Mouse (Mus musculus) forebrain, embryonic 16.5 days (tissue): ENCODE results near the gene Serping1. TPM values are rescaled to one million over a fixed set of nuclear protein-coding genes. Genes with fewer than 3 reads are reported as not detected.

ENCODE experiments used
- ATAC-seq: fragments of 200-750 bp; cut with Nextera tagmentation; 2 replicates; pipeline ENCODE4 v1.8.0; 2017; ENCODE audit warnings: mild to moderate bottlenecking, moderate library complexity
- H3K27ac ChIP-seq: fragments of 300-500 bp; sonication (generic); 2 replicates; pipeline ENCODE4 v1.5.1; 2014; ENCODE audit warnings: low read length, control low read depth
- H3K27me3 ChIP-seq: fragments of 300-500 bp; sonication (generic); replicated peaks from 2 replicates; pipeline ENCODE4 v1.6.1; 2014; ENCODE audit warnings: low read length; ENCODE audit not compliant: control insufficient read depth, insufficient read depth
- H3K36me3 ChIP-seq: fragments of 300-500 bp; sonication (generic); 2 replicates; pipeline ENCODE4 v1.6.1; 2014; ENCODE audit not compliant: control insufficient read depth, insufficient read depth
- H3K4me1 ChIP-seq: fragments of 300-500 bp; sonication (generic); replicated peaks from 2 replicates; pipeline ENCODE4 v1.6.1; 2014; ENCODE audit warnings: low read length; ENCODE audit not compliant: control insufficient read depth, insufficient read depth
- H3K4me2 ChIP-seq: fragments of 300-500 bp; sonication (generic); 2 replicates; pipeline ENCODE4 v1.6.1; 2014; ENCODE audit warnings: mild to moderate bottlenecking, low read length, control low read depth
- H3K4me3 ChIP-seq: fragments of 300-500 bp; sonication (generic); replicated peaks from 2 replicates; pipeline ENCODE4 v1.5.1; 2014; ENCODE audit warnings: mild to moderate bottlenecking, low read length, control low read depth
- H3K9ac ChIP-seq: fragments of 300-500 bp; sonication (generic); replicated peaks from 2 replicates; pipeline ENCODE4 v1.6.1; 2014; ENCODE audit warnings: low read depth, low read length, control low read depth
- H3K9me3 ChIP-seq: fragments of 300-500 bp; sonication (generic); 2 replicates; pipeline ENCODE4 v1.6.1; 2016; ENCODE audit warnings: low read length; ENCODE audit not compliant: control insufficient read depth
- WGBS: fragments of 180-500 bp; shearing (Covaris S2); extraction: QIAGEN DNeasy Blood & Tissue Kit; methylation state at CpG from one replicate; pipeline ENCODE4 v1.1.7; 2014; 5-methylcytosine and 5-hydroxymethylcytosine counted together
- polyA plus RNA-seq: library from polyadenylated mRNA; unstranded; fragments of >200 nt; fragmentation: Nextera tagmentation; extraction: Ambion mirVana; gene quantifications from 2 replicates; pipeline ENCODE4 v1.2.1, GENCODE M21; 2015

Serping1 gene
- polyA plus RNA-seq, 1 experiment from 2014 or later, result 25.0 TPM

- Histone ChIP-seq H3K27ac (no peak overlapping the region), H3K36me3 (no peaks in the 10 kb centered on the region; the same call in 1 of the 2 replicates), H3K4me3 (no peak overlapping the region; the same call in 1 of the 2 replicates), H3K4me1 (peaks cover 70% of the 10 kb centered on the region), H3K27me3 (no peaks in the 10 kb centered on the region), H3K4me2 (peak overlapping the region; percentile 84), H3K9ac (no peak overlapping the region), H3K9me3 (no peaks in the 10 kb centered on the region)
- whole genome bisulfite sequencing, result 5% methylated on average over 8 of the region's 8 CpGs
- no peak for ATAC-seq
These were observed 37.8 kb downstream of the Serping1 start for GRCm38 (mm10) chr2:84737451-84737925.

DNA sequence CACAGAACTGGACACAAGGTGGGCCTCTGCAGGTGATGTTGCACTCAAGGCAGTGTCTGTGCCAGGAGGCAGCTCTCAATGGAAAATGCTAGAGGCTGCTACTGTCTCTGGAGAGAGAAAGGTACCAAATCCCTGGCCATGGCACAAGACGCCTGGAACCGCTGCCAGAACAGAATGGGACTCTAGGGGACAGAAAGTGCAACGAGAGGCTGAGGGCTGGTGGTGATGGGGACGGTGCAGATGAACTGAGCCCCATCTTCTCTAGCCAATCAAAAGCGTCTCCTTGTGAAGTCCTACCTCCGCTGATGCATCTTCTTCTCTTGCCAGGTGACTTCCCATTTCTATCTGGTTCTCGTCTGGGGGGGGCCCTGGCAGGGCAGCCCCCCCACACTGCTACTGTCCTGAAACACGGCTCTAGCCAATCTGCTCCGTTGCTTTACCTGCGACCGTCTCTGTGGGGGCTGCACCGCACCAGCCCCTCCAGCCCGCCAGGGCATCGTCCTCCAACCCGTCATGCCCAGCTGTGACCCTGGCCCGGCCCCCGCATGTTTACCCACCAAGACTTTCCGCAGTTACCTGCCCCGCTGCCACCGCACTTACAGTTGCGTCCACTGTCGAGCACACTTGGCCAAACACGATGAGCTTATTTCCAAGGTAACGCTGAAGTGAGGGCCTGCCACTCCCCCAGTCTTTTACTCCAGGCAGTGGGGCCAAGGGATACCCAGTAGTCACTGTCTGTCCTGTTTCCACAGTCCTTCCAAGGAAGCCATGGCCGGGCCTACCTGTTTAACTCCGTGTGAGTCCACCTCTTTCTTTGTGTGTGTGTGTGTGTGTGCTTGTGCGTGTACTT is 38.7 kb downstream of the Serping1 start:
- Histone ChIP-seq H3K27ac (no peak overlapping the region), H3K4me1 (peaks cover 60% of the 10 kb centered on the region)
- ATAC-seq, result no peak

GRCm38 (mm10) chr2:84735346-84735920 is 39.8 kb downstream of the Serping1 start:
- Histone ChIP-seq H3K9ac (peak overlapping the region; percentile 80), H3K9me3 (no peaks in the 10 kb centered on the region), H3K36me3 (no peaks in the 10 kb centered on the region; the same call in 1 of the 2 replicates), H3K27ac (no peak overlapping the region), H3K27me3 (no peaks in the 10 kb centered on the region), H3K4me1 (peaks cover 49% of the 10 kb centered on the region), H3K4me2 (peak overlapping the region; percentile 84), H3K4me3 (peak overlapping the region; percentile 58)
- no peak for ATAC-seq
- 17% methylated on average over 7 of the region's 7 CpGs for WGBS

More for the DNA sequence above, 38.7 kb downstream of the Serping1 start:
- no peaks in the 10 kb centered on the region; the same call in 1 of the 2 replicates for H3K36me3 ChIP-seq
- H3K9me3 ChIP-seq, result no peaks in the 10 kb centered on the region
- H3K27me3 ChIP-seq, result no peaks in the 10 kb centered on the region
- peak overlapping the region; percentile 32 for H3K4me3 ChIP-seq
- H3K4me2 ChIP-seq, result peak overlapping the region; percentile 84
- H3K9ac ChIP-seq, result peak overlapping the region; percentile 39
- 3% methylated on average over 27 of the region's 27 CpGs for WGBS

GRCm38 (mm10) chr2:84734919-84735318 is 40.3 kb downstream of the Serping1 start:
- Histone ChIP-seq H3K36me3 (no peaks in the 10 kb centered on the region), H3K4me1 (peaks cover 49% of the 10 kb centered on the region), H3K9me3 (no peaks in the 10 kb centered on the region), H3K27me3 (no peaks in the 10 kb centered on the region), H3K9ac (peak overlapping the region; percentile 80), H3K4me3 (peak overlapping the region; percentile 58), H3K4me2 (peak overlapping the region; percentile 84), H3K27ac (peak overlapping the region; percentile 82; the same call in 1 of the 2 replicates)
- no peak for ATAC-seq
- 0% methylated on average over 2 of the region's 2 CpGs for WGBS

GRCm38 (mm10) chr2:84734351-84734864 is 40.8 kb downstream of the Serping1 start:
- Histone ChIP-seq H3K36me3 (no peaks in the 10 kb centered on the region), H3K4me3 (peak overlapping the region; percentile 58), H3K27ac (peak overlapping the region; percentile 82), H3K27me3 (no peaks in the 10 kb centered on the region), H3K9me3 (no peaks in the 10 kb centered on the region), H3K4me1 (peaks cover 49% of the 10 kb centered on the region), H3K4me2 (peak overlapping the region; percentile 84), H3K9ac (peak overlapping the region; percentile 80)
- WGBS, result 2% methylated on average over 11 of the region's 11 CpGs
- peak; percentile 57 for ATAC-seq

DNA sequence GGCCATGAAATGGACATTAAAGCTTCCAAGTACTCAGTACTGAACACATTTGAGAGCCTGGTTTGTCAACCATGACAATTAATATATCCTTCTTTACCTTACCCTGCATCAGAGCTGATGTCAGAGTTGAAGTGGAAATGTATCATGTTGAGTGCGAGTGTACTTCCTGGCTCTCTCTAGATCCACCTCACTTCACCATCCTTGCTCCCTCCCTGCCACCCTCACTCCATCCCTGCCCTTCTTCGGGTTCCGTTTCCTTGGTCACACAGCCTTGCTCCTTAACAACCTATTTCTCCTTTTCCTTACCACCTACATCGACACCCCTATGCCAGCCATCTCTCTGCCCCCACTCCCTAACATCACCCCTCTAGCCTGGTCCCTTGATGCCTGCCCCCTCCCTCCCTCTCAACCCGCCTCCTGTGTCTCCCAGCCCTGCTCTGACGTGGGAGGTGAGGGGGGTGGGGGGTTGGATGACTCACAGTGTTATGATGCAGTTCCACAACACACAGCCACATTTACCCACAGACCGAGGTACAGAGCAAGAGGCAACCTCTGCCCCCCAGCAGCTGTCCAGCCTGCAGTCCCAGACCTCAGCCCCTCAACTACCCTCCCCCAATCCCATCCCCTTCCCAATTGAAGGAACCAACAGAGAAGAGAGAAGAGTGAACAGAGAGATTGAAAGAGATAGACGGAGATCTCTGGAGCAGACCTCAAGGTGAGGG is 41.5 kb downstream of the Serping1 start, which contains the start of gene Ypel4:
TSS of gene Ypel4 (plus strand) at position 480 of the 722 bp plus-strand sequence.
- Histone ChIP-seq H3K36me3 (no peaks in the 10 kb centered on the region), H3K9ac (peak within 1 kb of the TSS; percentile 80), H3K27ac (peak within 1 kb of the TSS; percentile 82), H3K9me3 (no peaks in the 10 kb centered on the region), H3K4me1 (peaks cover 48% of the 10 kb centered on the region), H3K4me2 (peak within 1 kb of the TSS; percentile 84), H3K27me3 (no peaks in the 10 kb centered on the region), H3K4me3 (peak within 1 kb of the TSS; percentile 58)
- ATAC-seq, result peak; percentile 84
- WGBS, result 3% methylated on average over 8 of the region's 8 CpGs

DNA sequence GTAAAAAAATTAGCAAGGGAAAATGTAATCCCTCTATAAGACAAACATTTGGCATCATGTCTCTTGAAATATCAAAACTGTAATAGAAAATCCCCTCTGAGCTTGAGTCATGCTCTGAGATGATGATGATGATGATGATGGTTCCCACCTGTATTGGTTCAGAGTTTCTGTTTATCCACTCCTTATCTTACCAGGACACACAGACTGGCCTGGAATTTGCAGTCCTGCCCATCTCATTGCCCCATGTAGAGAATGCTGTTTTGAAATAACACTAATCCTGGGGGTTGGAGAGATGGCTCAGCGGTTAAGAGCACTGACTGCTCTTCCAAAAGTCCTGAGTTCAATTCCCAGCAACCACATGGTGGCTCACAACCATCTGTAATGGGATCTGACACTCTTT is 42.9 kb downstream of the Serping1 start:
- ATAC-seq, result no peak
- Histone ChIP-seq H3K4me2 (no peak overlapping the region), H3K9me3 (no peaks in the 10 kb centered on the region), H3K4me3 (no peak overlapping the region), H3K27ac (no peak overlapping the region), H3K36me3 (no peaks in the 10 kb centered on the region), H3K4me1 (peaks cover 40% of the 10 kb centered on the region), H3K9ac (no peak overlapping the region), H3K27me3 (no peaks in the 10 kb centered on the region)
- WGBS, result 86% methylated on average over 1 of the region's 1 CpGs

GRCm38 (mm10) chr2:84731206-84731605 is 44.0 kb downstream of the Serping1 start:
- H3K4me2 ChIP-seq, result no peak overlapping the region
- H3K27ac ChIP-seq, result no peak overlapping the region
- no peak for ATAC-seq
- H3K4me1 ChIP-seq, result peaks cover 34% of the 10 kb centered on the region
- no peaks in the 10 kb centered on the region for H3K27me3 ChIP-seq
- H3K4me3 ChIP-seq, result no peak overlapping the region
- H3K9ac ChIP-seq, result no peak overlapping the region
- 82% methylated on average over 3 of the region's 3 CpGs for WGBS
- H3K9me3 ChIP-seq, result no peaks in the 10 kb centered on the region
- no peaks in the 10 kb centered on the region for H3K36me3 ChIP-seq
